Mouse (Mus musculus): ENCODE measurements at regions not wholly inside any gene's neighbourhood (a gene's known extent, or its start where the extent isn't known, plus 50 kb on each side); places are given as distances from the start of the nearest gene placed in this dataset.
"Not testable (repeated sequence)": the region's sequence is repeated elsewhere in the genome, so short reads cannot be mapped to it uniquely, and the experiment has no call there.

- DNase-seq (ENCODE audit: low read depth, low spot score) = no peak
Observed at GRCm38 (mm10) chr7:36224416-36224815, 421.6 kb upstream of the Zfp507 start.

GRCm38 (mm10) chr7:36218386-36218785, 415.6 kb upstream of the Zfp507 start:
- DNase-seq (ENCODE audit: low read depth, low spot score) = peak; percentile 5

GRCm38 (mm10) chr7:36210034-36210433, 407.2 kb upstream of the Zfp507 start:
- no peak for DNase-seq (ENCODE audit: low read depth, low spot score)

- no peak for DNase-seq (ENCODE audit: low read depth, low spot score)
Observed at GRCm38 (mm10) chr7:36207525-36208260, 404.9 kb upstream of the Zfp507 start.

- no peak for DNase-seq (ENCODE audit: low read depth, low spot score)
Observed at GRCm38 (mm10) chr7:36198091-36198700, 395.4 kb upstream of the Zfp507 start.

- DNase-seq (ENCODE audit: low read depth, low spot score) = no peak
Observed at GRCm38 (mm10) chr7:36196154-36196720, 393.4 kb upstream of the Zfp507 start.

- DNase-seq (ENCODE audit: low read depth, low spot score) = no peak
Observed at GRCm38 (mm10) chr7:36192645-36193044, 389.8 kb upstream of the Zfp507 start.

GRCm38 (mm10) chr7:36177947-36178346, 375.1 kb upstream of the Zfp507 start:
- DNase-seq (ENCODE audit: low read depth, low spot score) = no peak

- no peak for DNase-seq (ENCODE audit: low read depth, low spot score)
Observed at GRCm38 (mm10) chr7:36175296-36175695, 372.5 kb upstream of the Zfp507 start.

GRCm38 (mm10) chr7:36172511-36172910, 369.7 kb upstream of the Zfp507 start:
- not testable (repeated sequence) for DNase-seq (ENCODE audit: low read depth, low spot score)

GRCm38 (mm10) chr7:36157270-36157945, 354.6 kb upstream of the Zfp507 start:
- no peak for DNase-seq (ENCODE audit: low read depth, low spot score)

- no peak for DNase-seq (ENCODE audit: low read depth, low spot score)
Observed at GRCm38 (mm10) chr7:36156595-36156994, 353.8 kb upstream of the Zfp507 start.

- DNase-seq (ENCODE audit: low read depth, low spot score) = no peak
Observed at GRCm38 (mm10) chr7:36155576-36155975, 352.8 kb upstream of the Zfp507 start.

- no peak for DNase-seq (ENCODE audit: low read depth, low spot score)
Observed at GRCm38 (mm10) chr7:36155159-36155558, 352.4 kb upstream of the Zfp507 start.

- DNase-seq (ENCODE audit: low read depth, low spot score) = peak; percentile 47
Observed at GRCm38 (mm10) chr7:36150871-36151560, 348.2 kb upstream of the Zfp507 start.

- DNase-seq (ENCODE audit: low read depth, low spot score) = no peak
Observed at GRCm38 (mm10) chr7:36136571-36136970, 333.8 kb upstream of the Zfp507 start.

- DNase-seq (ENCODE audit: low read depth, low spot score) = no peak
Observed at GRCm38 (mm10) chr7:36134557-36134956, 331.8 kb upstream of the Zfp507 start.

- no peak for DNase-seq (ENCODE audit: low read depth, low spot score)
Observed at GRCm38 (mm10) chr7:36133658-36134143, 330.9 kb upstream of the Zfp507 start.

- no peak for DNase-seq (ENCODE audit: low read depth, low spot score)
Observed at GRCm38 (mm10) chr7:36133026-36133425, 330.2 kb upstream of the Zfp507 start.

- DNase-seq (ENCODE audit: low read depth, low spot score) = no peak
Observed at GRCm38 (mm10) chr7:36132569-36132968, 329.8 kb upstream of the Zfp507 start.

- DNase-seq (ENCODE audit: low read depth, low spot score) = no peak
Observed at GRCm38 (mm10) chr7:36097054-36097453, 294.3 kb upstream of the Zfp507 start.

Data from forelimb bud, embryonic 11.5 days (tissue).